Comparison of ENCODE assay signal across 8 mouse cellular contexts in the genomic region with DNA sequence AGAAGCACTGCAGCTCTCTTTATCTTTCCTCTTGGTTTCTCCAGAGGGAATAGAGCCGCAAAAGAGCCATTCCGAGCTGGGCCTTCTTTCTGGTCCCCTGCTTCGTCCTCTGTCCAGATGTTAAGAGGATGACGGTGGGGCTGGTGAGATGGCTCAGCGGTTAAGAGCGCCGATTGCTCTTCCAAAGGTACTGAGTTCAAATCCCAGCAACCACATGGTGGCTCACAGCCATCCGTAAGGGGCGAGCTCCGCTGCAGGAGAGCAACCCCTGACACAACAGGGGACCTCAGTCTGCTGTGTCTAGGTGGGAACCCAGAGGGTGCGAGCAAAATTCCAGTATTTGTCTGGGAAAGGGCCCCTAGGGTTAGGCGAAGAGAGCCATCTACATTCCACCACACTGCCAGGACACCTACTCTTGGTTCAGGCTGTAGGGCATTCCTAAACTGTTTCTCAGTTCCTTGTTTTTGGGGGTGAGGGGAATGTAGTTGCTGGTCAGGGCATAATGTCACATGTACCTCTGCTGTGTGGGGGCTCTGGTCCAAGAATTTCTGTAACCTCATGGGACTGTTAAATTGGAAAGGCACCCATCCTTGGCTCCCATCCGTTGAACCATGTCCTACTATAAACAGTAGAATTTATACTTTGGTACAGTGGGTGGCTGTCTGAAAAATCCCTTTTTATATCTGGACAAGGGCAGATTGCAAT. TPM values are rescaled to one million over a fixed set of nuclear protein-coding genes. Genes with fewer than 3 reads are reported as not detected.
DNase-seq lines count a peak whose midpoint lies in the region; ATAC-seq and TF ChIP-seq lines count a peak whose summit lies in the region.

No protein-coding gene starts in this region.

- TF ChIP-seq EP300 in heart, adult 2 months (IDR thresholded peaks at IDR 0.05; ENCODE audit: insufficient read depth, low read depth, low read length), result no peak
- peak; percentile 71 for TF ChIP-seq EP300 in CH12.LX (IDR thresholded peaks at IDR 0.05; ENCODE audit: low read length)

- ATAC-seq in forebrain, embryonic 14.5 days, result no peak; the same call in none of the 2 replicates
- no peak for ATAC-seq in liver, embryonic 15.5 days (ENCODE audit: insufficient read depth)

- H3K4me1 ChIP-seq in heart, adult 2 months (ENCODE audit: control insufficient read depth, insufficient read depth, low read length), result peaks cover 6% of the 10 kb centered on the region
- peaks cover 18 to 69% of the 10 kb centered on the region in 2 experiments for H3K4me1 ChIP-seq in CH12.LX (ENCODE audit: control insufficient read depth in 1 of 2, insufficient read depth in 2 of 2)
- H3K4me1 ChIP-seq in forebrain, embryonic 14.5 days (ENCODE audit: control insufficient read depth, insufficient read depth, low read length), result peaks cover 9% of the 10 kb centered on the region; the same call in 1 of the 2 replicates
- H3K4me1 ChIP-seq in liver, embryonic 15.5 days (replicated peaks), result peaks cover 48% of the 10 kb centered on the region

- no peak for TF ChIP-seq POLR2A in heart, adult 2 months (IDR thresholded peaks at IDR 0.05; ENCODE audit: insufficient read depth, low read depth, low read length)
- TF ChIP-seq POLR2A in CH12.LX (IDR thresholded peaks at IDR 0.05; ENCODE audit: low read depth, low read length), result no peak; the same call in 1 of the 2 replicates

- intact Hi-C loops in heart, adult 2 months (cut with DNase I), result no loop called here

- no peak for TF ChIP-seq RAD21 in CH12.LX (IDR thresholded peaks at IDR 0.05; ENCODE audit: low read depth, low read length)

- H3K9me3 ChIP-seq in CH12.LX (replicated peaks; ENCODE audit: low read length), result no peaks in the 10 kb centered on the region
- no peaks in the 10 kb centered on the region for H3K9me3 ChIP-seq in forebrain, embryonic 14.5 days (replicated peaks; ENCODE audit: control insufficient read depth, low read length)
- H3K9me3 ChIP-seq in liver, embryonic 15.5 days (replicated peaks), result no peaks in the 10 kb centered on the region

- DNase-seq in heart, adult 2 months, result no peak
- no peak for DNase-seq in heart, adult 8-10 months (ENCODE audit: low spot score)
- peak; percentile 48 for DNase-seq in CH12.LX (ENCODE audit: extremely low read depth)
- DNase-seq in forebrain, embryonic 14.5 days (ENCODE audit: low spot score), result no peak
- DNase-seq in gastrocnemius, postnatal 4 days (ENCODE audit: low spot score in 2 of 2), result no peak
- no peak for DNase-seq in layer of hippocampus, postnatal 25 days (ENCODE audit: extremely low spot score in 1 of 2, low spot score in 1 of 2)
- DNase-seq in spleen, postnatal 36 days (ENCODE audit: low spot score in 2 of 2), result no peak

- H3K4me3 ChIP-seq in heart, adult 2 months, result peak overlapping the region; percentile 79
- H3K4me3 ChIP-seq in CH12.LX (replicated peaks in 1 of 3; ENCODE audit: low read depth in 2 of 3, low read length in 2 of 3, poor library complexity in 1 of 3), result peak overlapping the region; percentile 66 to 70 (median 70)
- H3K4me3 ChIP-seq in forebrain, embryonic 14.5 days (ENCODE audit: low read depth, low read length), result peak overlapping the region; percentile 49
- peak overlapping the region; percentile 70 for H3K4me3 ChIP-seq in liver, embryonic 15.5 days (replicated peaks)

- dilution Hi-C loops in CH12.LX (cut with MboI; ENCODE audit: extremely low pct_ligation_motif_present, extremely low pct_unique_long_range_greater_than_20kb, low sequenced_read_pairs), result no loop called here

- peak overlapping the region; percentile 98 for H3K27ac ChIP-seq in heart, adult 2 months
- H3K27ac ChIP-seq in CH12.LX (ENCODE audit: insufficient read depth, low read depth), result peak overlapping the region; percentile 95
- H3K27ac ChIP-seq in forebrain, embryonic 14.5 days (ENCODE audit: low read depth, low read length), result peak overlapping the region; percentile 96
- peak overlapping the region; percentile 94 for H3K27ac ChIP-seq in liver, embryonic 15.5 days (replicated peaks)

- peak overlapping the region; percentile 65 for H3K4me2 ChIP-seq in CH12.LX (ENCODE audit: insufficient read depth, low read depth, poor library complexity, severe bottlenecking)
- peak overlapping the region; percentile 59 for H3K4me2 ChIP-seq in forebrain, embryonic 14.5 days (ENCODE audit: low read length)
- peak overlapping the region; percentile 81 for H3K4me2 ChIP-seq in liver, embryonic 15.5 days

- no peaks in the 10 kb centered on the region for H3K79me2 ChIP-seq in heart, adult 2 months (replicated peaks; ENCODE audit: control insufficient read depth, insufficient read depth, low read length)
- peaks cover 33% of the 10 kb centered on the region for H3K79me2 ChIP-seq in CH12.LX (replicated peaks; ENCODE audit: control insufficient read depth, extremely low read depth, insufficient read depth, poor library complexity, severe bottlenecking)

- 54% methylated on average over 13 of the region's 13 CpGs for WGBS in heart, adult 2 months
- WGBS in forebrain, embryonic 14.5 days, result 71% methylated on average over 13 of the region's 13 CpGs
- WGBS in liver, embryonic 15.5 days (ENCODE audit: insufficient replicate concordance), result 64% methylated on average over 13 of the region's 13 CpGs

- H3K27me3 ChIP-seq in heart, adult 2 months (ENCODE audit: control insufficient read depth, insufficient read depth, low read length), result no peaks in the 10 kb centered on the region
- H3K27me3 ChIP-seq in CH12.LX (replicated peaks), result no peaks in the 10 kb centered on the region
- no peaks in the 10 kb centered on the region for H3K27me3 ChIP-seq in forebrain, embryonic 14.5 days (replicated peaks; ENCODE audit: control insufficient read depth, insufficient read depth, low read length)
- no peaks in the 10 kb centered on the region for H3K27me3 ChIP-seq in liver, embryonic 15.5 days

- no peaks in the 10 kb centered on the region; the same call in 1 of the 2 replicates for H3K36me3 ChIP-seq in heart, adult 2 months (ENCODE audit: control insufficient read depth, insufficient read depth, low read length)
- peaks cover 32 to 50% of the 10 kb centered on the region in 2 experiments for H3K36me3 ChIP-seq in CH12.LX (replicated peaks in 1 of 2; ENCODE audit: control insufficient read depth in 1 of 2, insufficient read depth in 1 of 2, low read length in 1 of 2)
- peaks cover 56% of the 10 kb centered on the region for H3K36me3 ChIP-seq in forebrain, embryonic 14.5 days (ENCODE audit: control insufficient read depth, insufficient read depth, low read length)
- peaks cover 64% of the 10 kb centered on the region for H3K36me3 ChIP-seq in liver, embryonic 15.5 days (replicated peaks)

- peak overlapping the region; percentile 23 for H3K9ac ChIP-seq in heart, adult 2 months (ENCODE audit: low read depth, low read length)
- H3K9ac ChIP-seq in CH12.LX (ENCODE audit: insufficient read depth, low read depth), result peak overlapping the region; percentile 97
- peak overlapping the region; percentile 66 for H3K9ac ChIP-seq in forebrain, embryonic 14.5 days (ENCODE audit: low read length)
- H3K9ac ChIP-seq in liver, embryonic 15.5 days, result peak overlapping the region; percentile 61

- no peak for TF ChIP-seq CTCF in heart, adult 2 months (IDR thresholded peaks at IDR 0.05)
- no peak for TF ChIP-seq CTCF in CH12.LX (conservative IDR thresholded peaks at IDR 0.05 in 1 of 2, IDR thresholded peaks at IDR 0.05 in 1 of 2; ENCODE audit: low read depth in 2 of 2, low read length in 2 of 2)

- in situ Hi-C loops in CH12.LX (cut with MboI; ENCODE audit: low pct_ligation_motif_present, low pct_unique_long_range_greater_than_20kb, low sequenced_read_pairs), result no loop called here

RNA-seq across cellular contexts. Expression of a gene that starts 0.7 kb away (rescaled TPM):
- 10 to 100 TPM; 13.7 to 14.2 TPM for total RNA-seq in heart, adult 2 months (2021)
- polyA plus RNA-seq in heart, adult 2 months (2012; rRNA removed), result 40.8 and 41.3 TPM in 2 replicates
- total RNA-seq in heart, adult 8-10 months (2022), result 10 to 100 TPM; 13.6 to 18.8 (median 15.5) TPM
- total RNA-seq in CH12.LX (2012; rRNA removed), result 110 and 150 TPM in 2 replicates
- total RNA-seq in CH12.LX (2014; rRNA removed), result 175 and 210 TPM in 2 replicates
- 185 and 210 TPM in 2 replicates for polyA plus RNA-seq in CH12.LX (2012; ENCODE audit: insufficient read length, low read depth)
- 72.9 and 83.0 TPM in 2 replicates for polyA plus RNA-seq in forebrain, embryonic 14.5 days (2014; fragmentation: Nextera tagmentation; extraction: Ambion mirVana)
- 34.1 and 35.2 TPM in 2 replicates for polyA plus RNA-seq in liver, embryonic 15.5 days (2015; fragmentation: Nextera tagmentation; extraction: Ambion mirVana)
- 10 to 100 TPM; 31.6 to 33.0 TPM for total RNA-seq in gastrocnemius, postnatal 4 days (2021)
- 10 to 100 TPM; 61.1 to 63.9 TPM for total RNA-seq in layer of hippocampus, postnatal 25 days (2021)

RNA-seq across cellular contexts. Expression of a gene that starts 2.8 kb away (rescaled TPM):
- total RNA-seq in heart, adult 2 months (2021), result 1 to 10 TPM; 7.4 to 7.6 TPM
- polyA plus RNA-seq in heart, adult 2 months (2012; rRNA removed), result 7.0 and 14.8 TPM in 2 replicates
- 1 to 10 TPM; 4.5 to 7.0 (median 6.3) TPM for total RNA-seq in heart, adult 8-10 months (2022)
- total RNA-seq in CH12.LX (2012; rRNA removed) (74.8 and 82.2 TPM in 2 replicates), CH12.LX (2014; rRNA removed) (122 TPM in 2 replicates)
- polyA plus RNA-seq in CH12.LX (2012; ENCODE audit: insufficient read length, low read depth), result 235 and 343 TPM in 2 replicates
- polyA plus RNA-seq in forebrain, embryonic 14.5 days (2014; fragmentation: Nextera tagmentation; extraction: Ambion mirVana), result 8.2 and 9.6 TPM in 2 replicates
- 28.2 and 31.4 TPM in 2 replicates for polyA plus RNA-seq in liver, embryonic 15.5 days (2015; fragmentation: Nextera tagmentation; extraction: Ambion mirVana)
- total RNA-seq in gastrocnemius, postnatal 4 days (2021), result 10 to 100 TPM; 13.1 to 14.0 TPM
- 10 to 100 TPM; 15.1 to 15.7 TPM for total RNA-seq in layer of hippocampus, postnatal 25 days (2021)

RNA-seq across cellular contexts. Expression of a gene that starts 8.0 kb away (rescaled TPM):
- not detected for total RNA-seq in heart, adult 2 months (2021)
- not detected in 2 replicates for polyA plus RNA-seq in heart, adult 2 months (2012; rRNA removed)
- not detected for total RNA-seq in heart, adult 8-10 months (2022)
- 0.17 and 0.34 TPM in 2 replicates for total RNA-seq in CH12.LX (2012; rRNA removed)
- total RNA-seq in CH12.LX (2014; rRNA removed), result not detected in 2 replicates
- 0.48 and 0.54 TPM in 2 replicates for polyA plus RNA-seq in CH12.LX (2012; ENCODE audit: insufficient read length, low read depth)
- polyA plus RNA-seq in forebrain, embryonic 14.5 days (2014; fragmentation: Nextera tagmentation; extraction: Ambion mirVana), result not detected in 2 replicates
- not detected in 2 replicates for polyA plus RNA-seq in liver, embryonic 15.5 days (2015; fragmentation: Nextera tagmentation; extraction: Ambion mirVana)
- total RNA-seq in gastrocnemius, postnatal 4 days (2021), result not detected
- total RNA-seq in layer of hippocampus, postnatal 25 days (2021), result under 1 TPM in 1 of 2 experiments, not detected in 1; 0.59 TPM

RNA-seq across cellular contexts. Expression of a gene that starts 9.1 kb away (rescaled TPM):
- total RNA-seq in heart, adult 2 months (2021), result 100 to 1,000 TPM; 173 to 198 TPM
- polyA plus RNA-seq in heart, adult 2 months (2012; rRNA removed), result 147 and 250 TPM in 2 replicates
- 100 to 1,000 TPM; 162 to 194 (median 186) TPM for total RNA-seq in heart, adult 8-10 months (2022)
- total RNA-seq in CH12.LX (2012; rRNA removed), result 1,622 and 2,071 TPM in 2 replicates
- total RNA-seq in CH12.LX (2014; rRNA removed), result 2,161 and 2,200 TPM in 2 replicates
- polyA plus RNA-seq in CH12.LX (2012; ENCODE audit: insufficient read length, low read depth), result 1,500 and 1,728 TPM in 2 replicates
- polyA plus RNA-seq in forebrain, embryonic 14.5 days (2014; fragmentation: Nextera tagmentation; extraction: Ambion mirVana), result 1,177 and 1,222 TPM in 2 replicates
- 228 and 232 TPM in 2 replicates for polyA plus RNA-seq in liver, embryonic 15.5 days (2015; fragmentation: Nextera tagmentation; extraction: Ambion mirVana)
- 100 to 1,000 TPM; 295 to 317 TPM for total RNA-seq in gastrocnemius, postnatal 4 days (2021)
- total RNA-seq in layer of hippocampus, postnatal 25 days (2021), result 100 to 1,000 TPM; 369 to 381 TPM

RNA-seq across cellular contexts. Expression of a gene that starts 18.8 kb away (rescaled TPM):
- 10 to 100 TPM; 31.1 to 33.2 TPM for total RNA-seq in heart, adult 2 months (2021)
- polyA plus RNA-seq in heart, adult 2 months (2012; rRNA removed), result 35.1 and 51.8 TPM in 2 replicates
- 10 to 100 TPM; 27.2 to 40.0 (median 28.7) TPM for total RNA-seq in heart, adult 8-10 months (2022)
- total RNA-seq in CH12.LX (2012; rRNA removed) (116 and 157 TPM in 2 replicates), CH12.LX (2014; rRNA removed) (256 TPM in 2 replicates)
- 303 and 317 TPM in 2 replicates for polyA plus RNA-seq in CH12.LX (2012; ENCODE audit: insufficient read length, low read depth)
- 81.8 and 88.2 TPM in 2 replicates for polyA plus RNA-seq in forebrain, embryonic 14.5 days (2014; fragmentation: Nextera tagmentation; extraction: Ambion mirVana)
- 23.9 and 27.2 TPM in 2 replicates for polyA plus RNA-seq in liver, embryonic 15.5 days (2015; fragmentation: Nextera tagmentation; extraction: Ambion mirVana)
- total RNA-seq in gastrocnemius, postnatal 4 days (2021), result 10 to 100 TPM; 43.5 to 45.9 TPM
- total RNA-seq in layer of hippocampus, postnatal 25 days (2021), result 100 to 1,000 TPM in 1 of 2 experiments, 10 to 100 TPM in 1; 94.3 to 109 TPM

Comparison
In these comparisons a context has a peak if more than half of its experiments do, and no peak if none do; other contexts are left out.
1. H3K9ac ChIP-seq: peak in every context shown above with its lines; median percentile 97 in CH12.LX; 66 in forebrain, embryonic 14.5 days; 61 in liver, embryonic 15.5 days; 23 in heart, adult 2 months.
2. RNA of a gene that starts 2.8 kb away (total RNA-seq): 74.8 to 122 TPM in CH12.LX; 15.1 to 15.7 TPM in layer of hippocampus, postnatal 25 days, 13.1 to 14.0 TPM in gastrocnemius, postnatal 4 days, 7.4 to 7.6 TPM in heart, adult 2 months and 4.5 to 7.0 TPM in heart, adult 8-10 months; every median in the first group is over 4 times any median in the second.
3. Peak in every context shown above with its lines, with median percentiles within 50 percentile points of each other: H3K27ac ChIP-seq, H3K4me3 ChIP-seq and H3K4me2 ChIP-seq.